Mouse (Mus musculus): ENCODE results near the gene Olfr769.
"Not testable (repeated sequence)": the region's sequence is repeated elsewhere in the genome, so short reads cannot be mapped to it uniquely, and the experiment has no call there.

Olfr769 gene

GRCm38 (mm10) chr10:129117761-129118160, at the start of gene Olfr769:
TSS of gene Olfr769 (minus strand) at chr10:129117861.
- DNase-seq: no peak

DNA sequence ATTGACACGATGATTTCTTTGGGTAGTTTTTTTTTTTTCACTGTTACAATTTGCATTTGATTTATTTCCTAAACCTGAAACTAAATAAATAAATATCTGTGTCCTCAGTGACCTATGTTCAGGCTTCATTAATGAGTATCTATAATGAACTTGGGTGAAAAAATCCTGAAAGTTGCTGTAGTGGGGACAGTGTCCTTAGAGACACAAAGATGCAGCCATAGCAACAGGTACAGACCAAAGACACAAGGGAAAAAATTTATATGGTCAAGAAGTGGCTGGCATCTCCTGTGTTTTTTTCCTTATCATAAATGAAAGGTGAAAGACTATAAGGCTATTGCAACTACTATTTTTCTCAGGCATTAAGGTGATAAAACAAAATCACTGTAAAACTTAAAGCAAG, 47.0 kb upstream of the Olfr769 start, which contains the start of gene Olfr771:
TSS of gene Olfr771 (minus strand) at position 101 of the 400 bp plus-strand sequence.
- DNase-seq: no peak

- DNase-seq: no peak
Measured at GRCm38 (mm10) chr10:129138898-129139297, 21.2 kb upstream of the Olfr769 start, which contains the start of gene Olfr770. TSS of gene Olfr770 (minus strand) at chr10:129138998.

DNA sequence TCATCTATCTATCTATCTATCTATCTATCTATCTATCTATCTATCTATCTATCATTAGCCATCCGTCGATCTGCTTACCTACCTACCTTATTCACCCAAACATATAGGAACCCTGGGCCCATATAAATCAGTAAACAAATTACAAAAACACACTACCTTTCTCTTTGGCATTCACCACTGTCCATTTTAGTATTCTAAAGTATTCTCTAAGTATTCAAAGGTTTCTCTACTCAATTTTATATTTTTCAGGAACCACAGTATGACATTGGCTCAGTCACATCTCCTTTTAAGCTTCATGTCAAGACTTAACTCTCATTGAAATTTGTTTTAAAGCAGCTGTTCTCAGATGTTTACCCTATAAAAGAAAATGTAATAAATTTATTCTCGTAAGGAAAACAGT, 2.5 kb downstream of the Olfr769 start:
- DNase-seq: no peak

DNA sequence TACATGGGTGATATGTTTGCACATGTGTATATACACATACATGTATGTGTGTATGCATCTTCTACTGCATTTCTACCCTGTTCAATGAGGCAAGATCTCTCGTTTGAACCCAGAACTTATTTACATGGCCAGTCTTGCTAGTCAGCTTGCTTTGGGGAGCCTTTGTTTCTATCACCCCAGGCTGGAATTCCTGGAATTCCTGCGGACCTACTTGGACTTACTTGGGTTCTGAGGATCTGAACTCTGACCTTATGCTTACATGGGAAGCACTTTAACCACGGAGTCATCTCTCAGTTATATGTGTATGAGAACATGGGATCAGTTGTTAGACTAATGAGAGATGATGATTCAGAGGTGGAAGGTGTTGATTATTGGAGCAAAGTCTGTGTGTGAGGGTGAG, 16.4 kb downstream of the Olfr769 start:
- no peak for DNase-seq

DNA sequence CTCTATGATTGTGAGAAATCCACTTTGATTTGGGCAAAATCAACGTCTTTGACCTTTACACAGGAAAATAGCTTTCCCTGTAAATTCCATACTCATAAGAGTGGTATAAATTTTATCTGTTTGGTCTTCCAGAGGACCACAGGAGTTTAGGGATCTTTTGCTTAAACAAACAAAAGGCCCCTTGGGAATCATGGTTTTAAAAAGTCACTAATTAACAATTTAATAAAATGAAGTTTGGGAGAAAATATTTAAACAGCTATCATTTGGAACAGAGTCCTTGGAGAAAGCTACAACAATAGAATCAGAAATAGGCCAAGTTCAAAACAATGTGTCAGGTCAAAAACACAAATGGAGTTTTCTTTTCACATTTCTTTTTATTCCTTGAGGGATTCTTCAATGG, 18.4 kb downstream of the Olfr769 start, which contains the start of gene Olfr768:
TSS of gene Olfr768 (minus strand) at position 101 of the 400 bp plus-strand sequence.
- no peak for DNase-seq

GRCm38 (mm10) chr10:129082810-129083209, 34.9 kb downstream of the Olfr769 start, which contains the start of gene Olfr767:
TSS of gene Olfr767 (minus strand) at chr10:129082910.
- not testable (repeated sequence) for DNase-seq

DNA sequence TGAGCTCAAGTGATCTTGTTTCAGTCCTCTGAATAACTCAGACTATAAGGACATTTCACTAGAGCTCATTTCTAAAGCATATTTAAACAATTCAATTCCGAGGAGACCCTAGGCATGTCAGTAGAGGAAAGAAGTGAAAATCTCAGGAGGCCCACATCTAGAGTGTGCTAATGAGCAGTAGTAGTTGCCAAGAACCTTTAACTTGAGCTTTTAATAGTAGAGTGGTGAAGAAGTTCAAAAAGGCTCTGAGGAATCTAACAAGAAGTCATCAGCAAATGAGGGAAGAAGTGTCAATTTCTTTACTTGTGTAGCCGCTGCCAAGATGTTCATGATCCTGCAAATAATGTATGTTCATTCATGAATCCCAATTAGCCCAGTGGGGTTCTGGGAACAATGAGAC, 48.8 kb downstream of the Olfr769 start, which contains the start of gene Olfr766-ps1:
TSS of gene Olfr766-ps1 (minus strand) at position 101 of the 400 bp plus-strand sequence.
- no peak for DNase-seq
